Comparison of ENCODE assay signal across 15 mouse cellular contexts in genomic region chr16:86475145-86475544, GRCm38 (mm10).
DNase-seq lines count a peak whose midpoint lies in the region; ATAC-seq and TF ChIP-seq lines count a peak whose summit lies in the region.
"Had no signal": no experiment of that assay in that cellular context is flagged by ENCODE, and none has a peak within 500 bp of the region (broad histone marks: within the 10 kb centered on the region; RNA-seq: fewer than 3 reads in every experiment).

No protein-coding gene starts in this region.

- peak; percentile 17 for DNase-seq in embryo, embryonic 10.5 days (ENCODE audit: low spot score)
- no peak for DNase-seq in embryo, embryonic 11 days
- DNase-seq in kidney, postnatal 0 days (ENCODE audit: low spot score): no peak
- peak; percentile 3 for DNase-seq in right cerebral cortex, adult 18-20 months
- no peak for DNase-seq in right cerebral cortex, postnatal 14 days
- no peak for DNase-seq in stomach, postnatal 0 days (ENCODE audit: low spot score)
- DNase-seq: forebrain, postnatal 0 days; heart, postnatal 36 days; lung, postnatal 4 days; midbrain, embryonic 14.5 days; spleen, adult 18-20 months had no signal

- no peaks in the 10 kb centered on the region for H3K9me3 ChIP-seq in kidney, postnatal 0 days (replicated peaks; ENCODE audit: low read length)
- no peaks in the 10 kb centered on the region for H3K9me3 ChIP-seq in kidney, embryonic 16.5 days (ENCODE audit: low read length)
- H3K9me3 ChIP-seq in stomach, postnatal 0 days (ENCODE audit: control insufficient read depth, low read length): no peaks in the 10 kb centered on the region
- H3K9me3 ChIP-seq: liver, embryonic 12.5 days had no signal

- no peak overlapping the region for H3K4me2 ChIP-seq in kidney, postnatal 0 days (ENCODE audit: low read length)
- no peak overlapping the region for H3K4me2 ChIP-seq in kidney, embryonic 16.5 days (replicated peaks; ENCODE audit: low read depth, low read length)
- no peak overlapping the region for H3K4me2 ChIP-seq in stomach, postnatal 0 days (replicated peaks; ENCODE audit: low read depth)
- H3K4me2 ChIP-seq: liver, embryonic 12.5 days had no signal

- H3K4me3 ChIP-seq in kidney, postnatal 0 days (replicated peaks; ENCODE audit: low read depth, low read length): no peak overlapping the region
- no peak overlapping the region for H3K4me3 ChIP-seq in kidney, embryonic 16.5 days (ENCODE audit: low read length)
- H3K4me3 ChIP-seq in stomach, postnatal 0 days (ENCODE audit: low read depth, low read length): no peak overlapping the region
- H3K4me3 ChIP-seq: liver, embryonic 12.5 days had no signal

- H3K9ac ChIP-seq in kidney, postnatal 0 days (ENCODE audit: low read depth, low read length): no peak overlapping the region
- no peak overlapping the region for H3K9ac ChIP-seq in kidney, embryonic 16.5 days (replicated peaks; ENCODE audit: low read length)
- H3K9ac ChIP-seq in stomach, postnatal 0 days (ENCODE audit: low read length): no peak overlapping the region
- H3K9ac ChIP-seq: forebrain, postnatal 0 days; liver, embryonic 12.5 days had no signal

- H3K27me3 ChIP-seq in kidney, postnatal 0 days (ENCODE audit: insufficient read depth, low read length): no peaks in the 10 kb centered on the region
- no peaks in the 10 kb centered on the region for H3K27me3 ChIP-seq in kidney, embryonic 16.5 days (ENCODE audit: insufficient read depth, low read length)
- no peaks in the 10 kb centered on the region for H3K27me3 ChIP-seq in stomach, postnatal 0 days (ENCODE audit: control insufficient read depth, insufficient read depth, low read length)
- H3K27me3 ChIP-seq: liver, embryonic 12.5 days had no signal

- no peaks in the 10 kb centered on the region for H3K36me3 ChIP-seq in kidney, postnatal 0 days (ENCODE audit: insufficient read depth, low read length)
- H3K36me3 ChIP-seq in kidney, embryonic 16.5 days (ENCODE audit: insufficient read depth, low read length): no peaks in the 10 kb centered on the region
- no peaks in the 10 kb centered on the region for H3K36me3 ChIP-seq in stomach, postnatal 0 days (ENCODE audit: control insufficient read depth, insufficient read depth, low read length)
- H3K36me3 ChIP-seq: liver, embryonic 12.5 days had no signal

- H3K4me1 ChIP-seq in kidney, postnatal 0 days (replicated peaks; ENCODE audit: insufficient read depth, low read length): no peaks in the 10 kb centered on the region
- H3K4me1 ChIP-seq in kidney, embryonic 16.5 days (ENCODE audit: insufficient read depth, low read length): no peaks in the 10 kb centered on the region
- no peaks in the 10 kb centered on the region for H3K4me1 ChIP-seq in stomach, postnatal 0 days (replicated peaks; ENCODE audit: control insufficient read depth, insufficient read depth)
- H3K4me1 ChIP-seq: liver, embryonic 12.5 days had no signal

- TF ChIP-seq CTCF in kidney, postnatal 0 days (IDR thresholded peaks at IDR 0.05; ENCODE audit: low read depth): peak; percentile 52
- peak; percentile 32; the same call in 1 of the 2 replicates for TF ChIP-seq CTCF in stomach, postnatal 0 days (IDR thresholded peaks at IDR 0.05; ENCODE audit: low read depth)

- TF ChIP-seq EP300 in stomach, postnatal 0 days (optimal IDR thresholded peaks at IDR 0.05): no peak

- H3K27ac ChIP-seq in kidney, postnatal 0 days: no peak overlapping the region
- no peak overlapping the region for H3K27ac ChIP-seq in kidney, embryonic 16.5 days (ENCODE audit: low read length)
- no peak overlapping the region for H3K27ac ChIP-seq in stomach, postnatal 0 days (replicated peaks)
- H3K27ac ChIP-seq: liver, embryonic 12.5 days had no signal

- ATAC-seq in kidney, postnatal 0 days (replicated peaks; ENCODE audit: low FRiP score, low read depth): no peak
- ATAC-seq in kidney, embryonic 16.5 days (ENCODE audit: low FRiP score, low TSS enrichment): no peak
- no peak for ATAC-seq in stomach, postnatal 0 days (ENCODE audit: low FRiP score, low TSS enrichment)
- ATAC-seq in erythroblast, adult 5-6 weeks (replicated peaks; ENCODE audit: low FRiP score, poor library complexity, severe bottlenecking): no peak
- ATAC-seq: forebrain, postnatal 0 days; inflammation-experienced regulatory T-cells, adult 6 months; liver, embryonic 12.5 days had no signal

- WGBS in kidney, postnatal 0 days: 57% methylated on average over 1 of the region's 1 CpGs
- 79% methylated on average over 1 of the region's 1 CpGs for WGBS in kidney, embryonic 16.5 days
- 61% methylated on average over 1 of the region's 1 CpGs for WGBS in stomach, postnatal 0 days

Comparison
In these comparisons a context has a peak if more than half of its experiments do, and no peak if none do; other contexts are left out.
1. DNase-seq: peak in embryo, embryonic 10.5 days (single experiment) and right cerebral cortex, adult 18-20 months (single experiment); none in embryo, embryonic 11 days (single experiment), kidney, postnatal 0 days (single experiment), right cerebral cortex, postnatal 14 days (single experiment) and stomach, postnatal 0 days (single experiment).